Mouse (Mus musculus) liver, embryonic 16.5 days (tissue): ENCODE measurements around the gene Ccdc85a. TPM values are rescaled to one million over a fixed set of nuclear protein-coding genes. Genes with fewer than 3 reads are reported as not detected.
"Not testable (repeated sequence)": the region's sequence is repeated elsewhere in the genome, so short reads cannot be mapped to it uniquely, and the experiment has no call there.

ENCODE experiments used
- ATAC-seq: fragments of 200-750 bp; cut with Nextera tagmentation; 2 replicates; pipeline ENCODE4 v1.8.0; 2017; ENCODE audit warnings: low read depth, mild to moderate bottlenecking, moderate number of reproducible peaks, moderate library complexity
- H3K27ac ChIP-seq: fragments of 300-500 bp; sonication (generic); 2 replicates; pipeline ENCODE4 v1.5.1; 2014; ENCODE audit warnings: mild to moderate bottlenecking, low read length
- H3K27me3 ChIP-seq: fragments of 300-500 bp; sonication (generic); 2 replicates; pipeline ENCODE4 v1.6.1; 2014; ENCODE audit warnings: low read depth, low read length, mixed read lengths; ENCODE audit not compliant: control insufficient read depth, insufficient read depth
- H3K36me3 ChIP-seq: fragments of 300-500 bp; sonication (generic); 2 replicates; pipeline ENCODE4 v1.6.1; 2014; ENCODE audit warnings: mild to moderate bottlenecking; ENCODE audit not compliant: control insufficient read depth, insufficient read depth
- H3K4me1 ChIP-seq: fragments of 300-500 bp; sonication (generic); 2 replicates; pipeline ENCODE4 v1.6.1; 2014; ENCODE audit warnings: low read depth, low read length, mixed read lengths; ENCODE audit not compliant: control insufficient read depth
- H3K4me2 ChIP-seq: fragments of 300-500 bp; sonication (generic); 2 replicates; pipeline ENCODE4 v1.6.1; 2014; ENCODE audit warnings: low read depth, low read length, mixed read lengths
- H3K4me3 ChIP-seq: fragments of 300-500 bp; sonication (generic); 2 replicates; pipeline ENCODE4 v1.5.1; 2014; ENCODE audit warnings: low read depth, mild to moderate bottlenecking, low read length
- H3K9ac ChIP-seq: fragments of 300-500 bp; sonication (generic); 2 replicates; pipeline ENCODE4 v1.6.1; 2014; ENCODE audit warnings: low read depth, low read length
- H3K9me3 ChIP-seq: fragments of 300-500 bp; sonication (generic); replicated peaks from 2 replicates; pipeline ENCODE4 v1.6.1; 2016; ENCODE audit warnings: low read length; ENCODE audit not compliant: control insufficient read depth
- WGBS: fragments of 180-500 bp; shearing (Covaris S2); extraction: QIAGEN DNeasy Blood & Tissue Kit; methylation state at CpG from one replicate; pipeline ENCODE4 v1.1.7; 2014; ENCODE audit not compliant: insufficient replicate concordance; 5-methylcytosine and 5-hydroxymethylcytosine counted together
- polyA plus RNA-seq: library from polyadenylated mRNA; unstranded; fragments of >200 nt; fragmentation: Nextera tagmentation; extraction: Ambion mirVana; gene quantifications from 2 replicates; pipeline ENCODE4 v1.2.1, GENCODE M21; 2015

Gene Ccdc85a
- polyA plus RNA-seq, 1 experiment from 2014 or later, result 0.02 TPM

GRCm38 (mm10) chr11:28371381-28371780, 212.7 kb downstream of the Ccdc85a start:
- WGBS, result 46% methylated on average over 5 of the region's 5 CpGs
- not testable (repeated sequence) for H3K4me1 ChIP-seq, H3K36me3 ChIP-seq, H3K9me3 ChIP-seq, H3K4me3 ChIP-seq, H3K27me3 ChIP-seq, H3K4me2 ChIP-seq, ATAC-seq, H3K27ac ChIP-seq, H3K9ac ChIP-seq

DNA sequence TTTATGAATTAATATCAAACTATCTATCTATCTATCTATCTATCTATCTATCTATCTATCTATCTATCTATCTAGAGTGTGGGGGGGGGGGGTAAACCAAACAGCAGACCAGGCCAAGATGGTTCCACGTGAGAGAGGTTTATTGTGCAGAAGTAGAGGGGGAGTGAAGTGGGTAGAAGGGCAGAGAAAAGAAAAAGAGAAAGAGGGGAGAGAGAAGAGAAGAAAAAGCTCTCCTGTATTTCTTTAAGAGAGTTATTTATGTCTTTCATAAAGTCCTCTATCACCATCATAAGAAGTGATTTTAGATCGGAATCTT, 218.2 kb downstream of the Ccdc85a start:
- Histone ChIP-seq H3K4me1 (no peaks in the 10 kb centered on the region), H3K4me2 (peak overlapping the region; percentile 57), H3K27ac (no peak overlapping the region), H3K9ac (no peak overlapping the region), H3K36me3 (no peaks in the 10 kb centered on the region), H3K27me3 (no peaks in the 10 kb centered on the region), H3K4me3 (peak overlapping the region; percentile 27; the same call in 1 of the 2 replicates), H3K9me3 (no peaks in the 10 kb centered on the region)
- ATAC-seq, result no peak
- WGBS, result 42% methylated on average over 2 of the region's 2 CpGs

DNA sequence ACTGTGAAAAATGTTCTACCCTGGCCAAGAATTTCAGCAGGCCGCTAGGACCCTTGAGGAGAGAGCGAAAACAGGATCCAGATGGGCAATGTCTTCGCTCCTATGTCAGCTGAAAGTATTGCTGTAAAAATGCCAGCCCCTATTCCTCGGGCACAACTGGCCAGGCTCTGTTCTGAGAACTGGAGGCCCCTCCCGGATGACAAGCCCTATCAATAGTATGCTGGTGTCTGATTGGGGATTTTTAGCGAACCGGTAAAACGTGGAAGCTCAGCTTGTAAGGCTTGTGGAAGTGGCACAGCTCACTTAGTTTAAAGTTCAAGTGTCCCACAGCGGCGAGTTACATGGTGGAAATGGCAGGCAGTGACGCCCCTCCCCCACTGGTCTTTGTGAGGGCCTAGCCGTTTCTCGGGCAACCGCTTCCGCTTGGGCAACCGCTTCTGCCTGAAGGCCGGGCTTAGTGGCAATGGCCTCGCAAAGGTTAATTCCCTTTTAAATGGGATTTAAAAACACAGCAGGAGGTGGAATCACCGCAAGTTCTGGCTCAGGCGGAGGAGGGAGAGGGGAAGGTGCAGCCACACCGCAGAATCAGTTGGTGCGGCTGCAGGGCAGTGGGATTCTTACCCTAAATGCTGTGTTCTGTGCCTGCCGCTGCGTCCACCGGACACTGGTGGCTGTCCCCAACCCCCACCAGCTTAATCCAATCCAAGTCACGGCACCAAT, 218.8 kb downstream of the Ccdc85a start:
- peak overlapping the region; percentile 57 for H3K4me2 ChIP-seq
- no peak overlapping the region for H3K27ac ChIP-seq
- WGBS, result 14% methylated on average over 26 of the region's 26 CpGs
- H3K9ac ChIP-seq, result no peak overlapping the region
- peak overlapping the region; percentile 27 for H3K4me3 ChIP-seq
- peak; percentile 82 for ATAC-seq
- H3K4me1 ChIP-seq, result no peaks in the 10 kb centered on the region
- no peaks in the 10 kb centered on the region for H3K36me3 ChIP-seq
- H3K27me3 ChIP-seq, result no peaks in the 10 kb centered on the region
- no peaks in the 10 kb centered on the region for H3K9me3 ChIP-seq

DNA sequence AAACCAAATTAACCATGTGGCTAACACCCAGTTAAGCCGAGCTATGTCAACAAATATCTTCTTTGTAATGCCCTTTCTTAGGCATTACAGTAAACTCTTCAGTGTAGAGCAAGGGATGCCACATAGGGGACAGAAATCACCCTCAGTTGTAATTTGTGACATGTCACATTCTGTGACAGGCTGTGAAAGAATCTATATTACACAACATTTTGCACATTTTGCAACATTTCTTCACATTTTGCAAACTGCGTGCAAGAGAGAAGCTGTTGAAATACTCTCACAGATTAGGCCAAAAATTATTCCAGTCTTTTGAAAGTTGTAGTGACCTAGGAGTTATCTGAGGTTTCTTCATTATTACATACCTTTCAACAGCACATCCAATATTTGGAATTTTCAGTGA, 240.7 kb downstream of the Ccdc85a start:
- no peak overlapping the region for H3K27ac ChIP-seq
- H3K4me2 ChIP-seq, result no peak overlapping the region
- WGBS, result 53% methylated on average over 2 of the region's 2 CpGs
- no peaks in the 10 kb centered on the region for H3K4me1 ChIP-seq
- peak; percentile 39; the same call in 1 of the 2 replicates for ATAC-seq
- H3K36me3 ChIP-seq, result no peaks in the 10 kb centered on the region
- no peaks in the 10 kb centered on the region for H3K9me3 ChIP-seq
- no peak overlapping the region for H3K4me3 ChIP-seq
- no peak overlapping the region for H3K9ac ChIP-seq
- no peaks in the 10 kb centered on the region for H3K27me3 ChIP-seq

DNA sequence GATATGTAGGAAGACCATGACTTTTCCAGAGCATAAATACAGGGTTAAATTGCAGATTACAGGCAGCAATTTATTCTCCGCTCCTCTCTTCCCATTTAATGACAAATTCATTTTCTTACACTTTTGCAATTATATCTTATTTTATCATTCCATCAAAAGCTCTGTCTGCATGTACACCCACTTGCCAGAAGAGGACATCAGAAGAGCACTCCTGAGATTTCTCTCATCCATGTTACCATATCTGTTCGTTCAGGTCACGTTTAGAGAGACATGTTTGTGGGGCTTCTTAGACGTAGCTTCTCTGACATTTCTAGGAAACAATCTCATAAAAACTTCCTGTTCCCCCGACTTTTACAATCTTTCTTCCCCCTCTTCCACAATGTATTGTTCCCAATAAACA, 242.2 kb downstream of the Ccdc85a start:
- WGBS, result 52% methylated on average over 5 of the region's 5 CpGs
- no peaks in the 10 kb centered on the region for H3K27me3 ChIP-seq
- no peak for ATAC-seq

DNA sequence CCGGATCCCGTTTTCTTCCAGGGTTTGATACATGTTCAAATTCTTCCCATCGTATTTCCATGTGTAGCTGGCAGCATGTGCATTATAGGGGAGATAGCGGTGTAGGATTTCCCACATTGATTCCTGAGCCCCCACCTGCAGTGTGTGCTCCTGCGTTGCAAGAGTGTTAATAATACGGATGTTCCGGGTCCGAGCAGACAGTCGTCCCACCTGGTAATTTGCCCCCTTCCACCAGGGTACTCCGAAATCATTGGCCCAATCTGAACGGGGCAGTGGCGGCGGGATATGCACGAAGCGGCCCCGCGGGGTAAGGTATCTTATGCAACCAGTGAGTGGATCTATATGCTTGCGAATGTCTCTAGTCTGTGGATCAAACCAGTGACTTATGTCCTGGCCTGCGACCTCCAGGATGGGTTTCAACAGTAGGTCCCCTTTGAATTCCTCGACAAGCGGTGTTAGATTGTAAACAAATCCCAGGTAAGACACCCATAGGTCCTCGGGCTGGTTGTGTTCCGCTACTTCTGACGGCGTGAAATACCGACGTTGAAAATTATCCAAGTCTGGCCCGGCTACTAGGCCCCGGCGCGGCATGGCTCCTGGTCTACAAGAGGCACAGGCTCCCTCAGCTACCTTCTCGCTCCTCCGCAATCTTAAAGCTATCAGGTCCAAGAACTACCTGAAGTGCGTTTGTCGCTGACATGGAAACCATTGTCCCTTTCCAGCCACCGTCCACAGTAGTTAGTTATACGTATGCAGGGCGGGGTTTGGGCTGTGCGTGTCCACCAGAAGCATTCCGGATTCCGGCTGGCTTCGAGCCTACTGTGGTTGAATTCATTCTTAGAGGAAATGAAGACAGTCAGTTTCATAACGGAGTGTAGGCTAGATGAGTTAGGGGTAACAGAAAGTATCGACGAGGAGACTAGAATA, 244.6 kb downstream of the Ccdc85a start, which contains the start of gene Gm6685:
Gene Gm6685 (minus strand): TSS at position 644 of the 927 bp plus-strand sequence.
- not testable (repeated sequence) for H3K4me3 ChIP-seq, H3K36me3 ChIP-seq, H3K27ac ChIP-seq, H3K9ac ChIP-seq, H3K27me3 ChIP-seq, H3K4me2 ChIP-seq, H3K9me3 ChIP-seq, ATAC-seq, H3K4me1 ChIP-seq
- 80% methylated on average over 40 of the region's 45 CpGs for WGBS

More for the DNA sequence above, 242.2 kb downstream of the Ccdc85a start:
- H3K36me3 ChIP-seq, result no peaks in the 10 kb centered on the region
- no peak overlapping the region for H3K9ac ChIP-seq
- H3K4me2 ChIP-seq, result no peak overlapping the region
- H3K4me1 ChIP-seq, result no peaks in the 10 kb centered on the region
- no peaks in the 10 kb centered on the region for H3K9me3 ChIP-seq
- no peak overlapping the region for H3K27ac ChIP-seq
- no peak overlapping the region for H3K4me3 ChIP-seq

Other genes starting within 250 kb of the Ccdc85a start
- not detected in 2 replicates for gene Gm6685, start 244.5 kb downstream of the Ccdc85a start, polyA plus RNA-seq